Mouse (Mus musculus) ES-E14 (cell line): ENCODE measurements at regions not wholly inside any gene's neighbourhood (a gene's known extent, or its start where the extent isn't known, plus 50 kb on each side); places are given as distances from the start of the nearest gene placed in this dataset.

ENCODE experiments used
- CHD2 ChIP-seq: IDR thresholded peaks from 2 replicates; pipeline ENCODE4 v1.6.1; 2014; ENCODE audit warnings: mild to moderate bottlenecking, low read depth, low read length, inconsistent platforms
- HCFC1 ChIP-seq: IDR thresholded peaks from 2 replicates; pipeline ENCODE4 v1.6.1; 2012; ENCODE audit warnings: low read length, inconsistent platforms, borderline replicate concordance; ENCODE audit not compliant: insufficient read depth
- ZNF384 ChIP-seq: IDR thresholded peaks from 2 replicates; pipeline ENCODE4 v1.6.1; 2012; ENCODE audit warnings: low read depth, low read length, inconsistent platforms

GRCm38 (mm10) chr4:131409805-131410204, 428.3 kb downstream of the Ptpru start:
- no peak for TF ChIP-seq HCFC1
- no peak for TF ChIP-seq ZNF384
- no peak for TF ChIP-seq CHD2
